Mouse (Mus musculus): ENCODE results near the gene Slc35g1. TPM values are rescaled to one million over a fixed set of nuclear protein-coding genes. Genes with fewer than 3 reads are reported as not detected.

Gene Slc35g1
- polyA plus RNA-seq (2014; fragmentation: Illumina TruSeq; extraction: RNeasy Lipid Tissue Mini Kit (QIAGEN cat#74804)): 29.2 TPM

GRCm38 (mm10) chr19:38395701-38396632 lies at the start of gene Slc35g1:
Gene Slc35g1, plus strand, starts transcription at chr19:38395980.

Other genes with a start within 250 kb of the Slc35g1 start
- 66.2 TPM for gene Fra10ac1, start 171.8 kb upstream of the Slc35g1 start, polyA plus RNA-seq (2014; fragmentation: Illumina TruSeq; extraction: RNeasy Lipid Tissue Mini Kit (QIAGEN cat#74804))
- 1.2 TPM for gene Lgi1, start 131.4 kb upstream of the Slc35g1 start, polyA plus RNA-seq (2014; fragmentation: Illumina TruSeq; extraction: RNeasy Lipid Tissue Mini Kit (QIAGEN cat#74804))
- 10.6 TPM for gene Plce1, start 85.1 kb downstream of the Slc35g1 start, polyA plus RNA-seq (2014; fragmentation: Illumina TruSeq; extraction: RNeasy Lipid Tissue Mini Kit (QIAGEN cat#74804))

All from ovary, adult 10 weeks (tissue).